Comparison of ENCODE assay signal across 23 mouse cellular contexts in genomic region chr2:44721461-44721860, GRCm38 (mm10).
"Had no signal": no experiment of that assay in that cellular context is flagged by ENCODE, and none has a peak within 500 bp of the region (broad histone marks: within the 10 kb centered on the region; RNA-seq: fewer than 3 reads in every experiment).

No protein-coding gene starts in this region.

- H3K9me3 ChIP-seq: heart, embryonic 13.5 days; heart, embryonic 15.5 days; hindbrain, embryonic 13.5 days; hindbrain, embryonic 15.5 days; limb, embryonic 13.5 days; limb, embryonic 15.5 days; liver, embryonic 12.5 days had no signal

- H3K27ac ChIP-seq: heart, adult 2 months; heart, embryonic 13.5 days; heart, embryonic 15.5 days; hindbrain, embryonic 13.5 days; hindbrain, embryonic 15.5 days; hindbrain, postnatal 0 days; layer of hippocampus, adult 2 months; left cerebral cortex, adult 2 months; limb, embryonic 13.5 days; limb, embryonic 15.5 days; liver, embryonic 12.5 days had no signal

- H3K4me1 ChIP-seq: heart, embryonic 13.5 days; heart, embryonic 15.5 days; hindbrain, embryonic 13.5 days; hindbrain, embryonic 15.5 days; limb, embryonic 13.5 days; limb, embryonic 15.5 days; liver, embryonic 12.5 days had no signal

- ATAC-seq: hindbrain, postnatal 0 days; intestine, embryonic 16.5 days; liver, embryonic 12.5 days had no signal

- H3K36me3 ChIP-seq: heart, embryonic 13.5 days; heart, embryonic 15.5 days; hindbrain, embryonic 13.5 days; hindbrain, embryonic 15.5 days; limb, embryonic 13.5 days; limb, embryonic 15.5 days; liver, embryonic 12.5 days had no signal

- H3K9ac ChIP-seq: heart, embryonic 13.5 days; heart, embryonic 15.5 days; hindbrain, embryonic 13.5 days; hindbrain, embryonic 15.5 days; limb, embryonic 13.5 days; limb, embryonic 15.5 days; liver, embryonic 12.5 days had no signal

- H3K4me3 ChIP-seq: heart, adult 2 months; heart, embryonic 13.5 days; heart, embryonic 15.5 days; hindbrain, embryonic 13.5 days; hindbrain, embryonic 15.5 days; layer of hippocampus, adult 2 months; left cerebral cortex, adult 2 months; limb, embryonic 13.5 days; limb, embryonic 15.5 days; liver, embryonic 12.5 days had no signal

- DNase-seq: gastrocnemius, postnatal 14 days; gastrocnemius, postnatal 36 days; heart, adult 11 months; heart, adult 2 months; heart, postnatal 14 days; heart, postnatal 36 days; kidney, adult 11 months; kidney, adult 8-10 months; kidney, postnatal 10 days; kidney, postnatal 25 days; kidney, postnatal 4 days; left cerebral cortex, postnatal 4 days had no signal

- H3K27me3 ChIP-seq: heart, embryonic 13.5 days; heart, embryonic 15.5 days; hindbrain, embryonic 13.5 days; hindbrain, embryonic 15.5 days; limb, embryonic 13.5 days; limb, embryonic 15.5 days; liver, embryonic 12.5 days had no signal
